Mouse (Mus musculus) forebrain, embryonic 13.5 days (tissue): ENCODE measurements around the gene Mark4. TPM values are rescaled to one million over a fixed set of nuclear protein-coding genes. Genes with fewer than 3 reads are reported as not detected.

Experiments used
- ATAC-seq: fragments of 200-750 bp; cut with Nextera tagmentation; 2 replicates; pipeline ENCODE4 v1.8.0; 2017
- H3K27ac ChIP-seq: fragments of 300-500 bp; sonication (generic); 2 replicates; pipeline ENCODE4 v1.5.1; 2015; ENCODE audit warnings: inconsistent platforms, mild to moderate bottlenecking, moderate library complexity
- H3K27me3 ChIP-seq: fragments of 300-500 bp; sonication (generic); 2 replicates; pipeline ENCODE4 v1.6.1; 2015; ENCODE audit warnings: mild to moderate bottlenecking, inconsistent platforms
- H3K36me3 ChIP-seq: fragments of 300-500 bp; sonication (generic); 2 replicates; pipeline ENCODE4 v1.6.1; 2015; ENCODE audit warnings: mild to moderate bottlenecking, inconsistent platforms; ENCODE audit not compliant: poor library complexity, severe bottlenecking
- H3K4me1 ChIP-seq: fragments of 300-500 bp; sonication (generic); 2 replicates; pipeline ENCODE4 v1.6.1; 2015; ENCODE audit warnings: inconsistent platforms
- H3K4me2 ChIP-seq: fragments of 300-500 bp; sonication (generic); 2 replicates; pipeline ENCODE4 v1.6.1; 2015; ENCODE audit warnings: inconsistent platforms, mild to moderate bottlenecking, moderate library complexity
- H3K4me3 ChIP-seq: fragments of 300-500 bp; sonication (generic); 2 replicates; pipeline ENCODE4 v1.5.1; 2015; ENCODE audit warnings: mild to moderate bottlenecking, inconsistent platforms
- H3K9ac ChIP-seq: fragments of 300-500 bp; sonication (generic); 2 replicates; pipeline ENCODE4 v1.6.1; 2015; ENCODE audit warnings: mild to moderate bottlenecking, inconsistent platforms
- H3K9me3 ChIP-seq: fragments of 300-500 bp; sonication (generic); replicated peaks from 2 replicates; pipeline ENCODE4 v1.6.1; 2016; ENCODE audit warnings: inconsistent platforms
- WGBS: fragments of 180-500 bp; shearing (Covaris S2); methylation state at CpG from one replicate; pipeline ENCODE4 v1.1.7; 2015; 5-methylcytosine and 5-hydroxymethylcytosine counted together
- polyA plus RNA-seq: library from polyadenylated mRNA; unstranded; fragments of >200 nt; fragmentation: Nextera tagmentation; extraction: Ambion mirVana; gene quantifications from 2 replicates; pipeline ENCODE4 v1.2.1, GENCODE M21; 2015

The Mark4 gene
- 11.7 and 12.2 TPM in 2 replicates for polyA plus RNA-seq

GRCm38 (mm10) chr7:19458591-19459111, at the start of gene Mark4:
Gene Mark4, minus strand, starts transcription at chr7:19458821.
- peak within 1 kb of the TSS; percentile 98 for H3K4me2 ChIP-seq
- peaks cover 13% of the 10 kb centered on the region for H3K36me3 ChIP-seq
- peak within 1 kb of the TSS; percentile 79 for H3K27ac ChIP-seq
- H3K9ac ChIP-seq = peak within 1 kb of the TSS; percentile 94
- ATAC-seq = peak; percentile 91
- H3K4me1 ChIP-seq = peaks cover 25% of the 10 kb centered on the region
- peak within 1 kb of the TSS; percentile 88 for H3K4me3 ChIP-seq
- H3K27me3 ChIP-seq = peaks cover 9% of the 10 kb centered on the region
- WGBS = under 1% methylated on average over 18 of the region's 42 CpGs
- H3K9me3 ChIP-seq = no peaks in the 10 kb centered on the region

DNA sequence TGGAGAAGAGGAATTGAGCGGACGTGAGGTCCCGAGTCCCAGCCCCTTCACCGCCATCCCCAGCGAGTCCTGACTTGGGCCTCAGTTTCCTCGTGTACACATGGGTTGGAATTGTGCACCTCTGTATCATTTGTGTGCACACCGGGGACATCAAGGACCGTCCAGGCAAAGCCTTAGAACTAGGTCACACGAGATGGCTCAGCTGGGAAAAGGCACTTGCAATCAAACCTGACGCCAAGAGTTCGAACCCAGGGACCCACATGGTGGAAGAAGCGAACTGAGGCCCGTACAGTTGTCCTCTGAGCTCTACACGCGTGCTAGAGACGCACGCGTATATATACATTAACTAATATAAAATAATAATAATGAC, 49.0 kb upstream of the Mark4 start:
- Histone ChIP-seq H3K27me3 (no peaks in the 10 kb centered on the region), H3K4me3 (peak overlapping the region; percentile 81), H3K9me3 (no peaks in the 10 kb centered on the region), H3K4me2 (peak overlapping the region; percentile 97), H3K9ac (peak overlapping the region; percentile 87), H3K36me3 (no peaks in the 10 kb centered on the region), H3K4me1 (peaks cover 26% of the 10 kb centered on the region), H3K27ac (peak overlapping the region; percentile 79)
- 4% methylated on average over 18 of the region's 18 CpGs for WGBS
- ATAC-seq = no peak

- H3K36me3 ChIP-seq = no peaks in the 10 kb centered on the region
- 2% methylated on average over 54 of the region's 71 CpGs for WGBS
- peaks cover 26% of the 10 kb centered on the region for H3K4me1 ChIP-seq
- peak; percentile 17; the same call in 1 of the 2 replicates for ATAC-seq
- H3K4me3 ChIP-seq = peak overlapping the region; percentile 81
- no peaks in the 10 kb centered on the region for H3K9me3 ChIP-seq
- H3K9ac ChIP-seq = peak overlapping the region; percentile 87
- no peaks in the 10 kb centered on the region for H3K27me3 ChIP-seq
- H3K4me2 ChIP-seq = peak overlapping the region; percentile 97
- peak overlapping the region; percentile 79 for H3K27ac ChIP-seq
These were observed 48.5 kb upstream of the Mark4 start for GRCm38 (mm10) chr7:19506969-19507611.

- no peak for ATAC-seq
- 22% methylated on average over 6 of the region's 6 CpGs for WGBS
- Histone ChIP-seq H3K9ac (peak overlapping the region; percentile 21; the same call in 1 of the 2 replicates), H3K27ac (no peak overlapping the region), H3K27me3 (no peaks in the 10 kb centered on the region), H3K4me3 (peak overlapping the region; percentile 81), H3K4me2 (peak overlapping the region; percentile 97), H3K4me1 (peaks cover 26% of the 10 kb centered on the region), H3K9me3 (no peaks in the 10 kb centered on the region), H3K36me3 (no peaks in the 10 kb centered on the region)
These were observed 47.7 kb upstream of the Mark4 start for GRCm38 (mm10) chr7:19506326-19506725.

DNA sequence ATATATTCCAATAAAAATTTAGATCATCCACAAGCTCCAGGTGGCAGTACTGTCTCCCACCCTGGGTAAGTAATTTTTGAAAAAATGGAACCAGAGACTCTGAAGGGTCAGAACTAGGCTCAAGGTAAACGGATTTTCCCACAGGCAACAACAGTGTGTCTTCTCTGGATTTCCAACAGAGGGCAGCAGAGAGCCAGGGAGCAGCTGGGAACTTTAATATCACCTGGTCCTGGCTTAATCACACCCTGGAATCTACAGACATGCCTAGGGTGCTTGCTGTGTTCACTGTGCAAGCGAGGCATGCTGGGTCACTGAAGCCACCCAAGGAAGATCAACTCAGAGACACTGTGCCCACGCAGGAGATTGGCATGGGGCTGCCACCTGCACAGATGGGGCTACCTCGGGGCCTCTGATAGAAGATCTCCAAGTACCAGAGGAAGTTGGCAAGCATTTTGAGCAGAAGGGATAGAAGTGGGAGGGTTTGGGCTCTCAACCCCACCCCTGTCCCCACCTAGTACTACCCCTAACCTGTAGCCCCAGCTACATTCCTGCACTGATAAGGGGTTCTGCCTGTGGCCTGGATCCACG, 45.0 kb upstream of the Mark4 start:
- Histone ChIP-seq H3K4me3 (no peak overlapping the region), H3K27me3 (no peaks in the 10 kb centered on the region), H3K36me3 (no peaks in the 10 kb centered on the region), H3K27ac (no peak overlapping the region), H3K9me3 (no peaks in the 10 kb centered on the region), H3K4me1 (peaks cover 16% of the 10 kb centered on the region), H3K4me2 (no peak overlapping the region), H3K9ac (no peak overlapping the region)
- ATAC-seq = no peak
- WGBS = 33% methylated on average over 5 of the region's 5 CpGs

GRCm38 (mm10) chr7:19501658-19502057, 43.0 kb upstream of the Mark4 start:
- Histone ChIP-seq H3K27me3 (no peaks in the 10 kb centered on the region), H3K9me3 (no peaks in the 10 kb centered on the region), H3K9ac (no peak overlapping the region), H3K27ac (no peak overlapping the region), H3K4me1 (peaks cover 5% of the 10 kb centered on the region), H3K4me2 (no peak overlapping the region), H3K4me3 (no peak overlapping the region), H3K36me3 (no peaks in the 10 kb centered on the region)
- ATAC-seq = no peak
- WGBS = 76% methylated on average over 4 of the region's 4 CpGs

- 74% methylated on average over 12 of the region's 12 CpGs for WGBS
- no peak for ATAC-seq
These were observed 42.1 kb upstream of the Mark4 start for GRCm38 (mm10) chr7:19500420-19501363.

GRCm38 (mm10) chr7:19498326-19498725, 39.7 kb upstream of the Mark4 start:
- Histone ChIP-seq H3K27me3 (peaks cover 3% of the 10 kb centered on the region), H3K36me3 (no peaks in the 10 kb centered on the region), H3K4me1 (no peaks in the 10 kb centered on the region), H3K9ac (no peak overlapping the region), H3K9me3 (no peaks in the 10 kb centered on the region), H3K4me2 (no peak overlapping the region), H3K27ac (no peak overlapping the region), H3K4me3 (no peak overlapping the region)
- ATAC-seq = no peak
- WGBS = 88% methylated on average over 4 of the region's 4 CpGs

More at GRCm38 (mm10) chr7:19500420-19501363, 42.1 kb upstream of the Mark4 start:
- no peak overlapping the region for H3K4me2 ChIP-seq
- H3K9ac ChIP-seq = no peak overlapping the region
- H3K36me3 ChIP-seq = no peaks in the 10 kb centered on the region
- H3K4me1 ChIP-seq = no peaks in the 10 kb centered on the region
- H3K4me3 ChIP-seq = no peak overlapping the region
- no peaks in the 10 kb centered on the region for H3K9me3 ChIP-seq
- H3K27me3 ChIP-seq = no peaks in the 10 kb centered on the region
- no peak overlapping the region for H3K27ac ChIP-seq

GRCm38 (mm10) chr7:19496214-19496555, 37.6 kb upstream of the Mark4 start:
- no peak for ATAC-seq
- Histone ChIP-seq H3K27ac (no peak overlapping the region), H3K36me3 (no peaks in the 10 kb centered on the region), H3K4me2 (no peak overlapping the region), H3K9me3 (no peaks in the 10 kb centered on the region), H3K4me1 (peaks cover 6% of the 10 kb centered on the region; the same call in 1 of the 2 replicates), H3K27me3 (peaks cover 23% of the 10 kb centered on the region), H3K4me3 (no peak overlapping the region), H3K9ac (no peak overlapping the region)
- WGBS = 77% methylated on average over 5 of the region's 5 CpGs

- ATAC-seq = no peak
- H3K4me3 ChIP-seq = no peak overlapping the region
- H3K27ac ChIP-seq = no peak overlapping the region
- H3K27me3 ChIP-seq = peaks cover 28% of the 10 kb centered on the region
- WGBS = 80% methylated on average over 20 of the region's 20 CpGs
- no peaks in the 10 kb centered on the region for H3K36me3 ChIP-seq
- no peaks in the 10 kb centered on the region for H3K9me3 ChIP-seq
- H3K4me1 ChIP-seq = peaks cover 6% of the 10 kb centered on the region; the same call in 1 of the 2 replicates
- H3K4me2 ChIP-seq = no peak overlapping the region
- no peak overlapping the region for H3K9ac ChIP-seq
These were observed 37.0 kb upstream of the Mark4 start for GRCm38 (mm10) chr7:19495521-19496213.

GRCm38 (mm10) chr7:19494751-19495474, 36.3 kb upstream of the Mark4 start:
- no peak for ATAC-seq
- Histone ChIP-seq H3K27ac (no peak overlapping the region), H3K4me2 (no peak overlapping the region), H3K27me3 (peaks cover 35% of the 10 kb centered on the region), H3K9me3 (no peaks in the 10 kb centered on the region), H3K4me1 (peaks cover 6% of the 10 kb centered on the region; the same call in 1 of the 2 replicates), H3K36me3 (no peaks in the 10 kb centered on the region), H3K9ac (no peak overlapping the region), H3K4me3 (no peak overlapping the region)
- WGBS = 83% methylated on average over 25 of the region's 25 CpGs
